Mouse (Mus musculus): ENCODE measurements around the gene Pnkd.
"Not testable (repeated sequence)": the region's sequence is repeated elsewhere in the genome, so short reads cannot be mapped to it uniquely, and the experiment has no call there.

Pnkd gene

DNA sequence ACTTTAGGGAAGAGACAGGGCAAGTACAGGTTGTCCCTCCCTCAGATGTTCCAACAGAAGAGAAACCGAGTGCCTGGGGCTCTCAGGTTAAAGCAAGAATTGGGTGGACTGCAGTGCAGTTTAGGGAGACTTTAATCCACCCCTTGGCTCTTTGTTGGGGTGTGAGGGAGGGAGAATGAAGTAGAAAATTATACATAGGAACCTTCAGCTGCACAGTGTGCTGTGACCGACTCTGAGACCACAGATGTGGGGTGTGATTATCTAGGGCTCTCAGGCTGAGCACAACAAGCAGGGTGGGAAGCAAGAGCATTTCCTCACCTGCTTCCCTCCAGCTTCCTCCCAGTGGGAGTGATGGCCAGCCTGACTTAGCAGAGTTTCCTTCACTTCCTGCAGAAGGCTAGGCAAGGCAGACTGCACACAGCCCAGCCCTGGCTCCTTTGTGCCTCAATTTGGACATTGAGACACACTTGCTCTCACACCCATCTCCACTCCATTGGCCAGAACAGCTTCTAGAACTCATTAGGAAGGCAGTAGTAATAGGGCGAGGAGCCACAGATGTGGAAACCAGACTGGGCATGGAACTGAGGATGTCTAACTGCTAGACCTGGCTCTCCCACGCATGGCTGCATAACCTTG is 46.4 kb downstream of the Pnkd start:
- DNase-seq (ENCODE audit: low spot score in 2 of 2), result no peak

DNA sequence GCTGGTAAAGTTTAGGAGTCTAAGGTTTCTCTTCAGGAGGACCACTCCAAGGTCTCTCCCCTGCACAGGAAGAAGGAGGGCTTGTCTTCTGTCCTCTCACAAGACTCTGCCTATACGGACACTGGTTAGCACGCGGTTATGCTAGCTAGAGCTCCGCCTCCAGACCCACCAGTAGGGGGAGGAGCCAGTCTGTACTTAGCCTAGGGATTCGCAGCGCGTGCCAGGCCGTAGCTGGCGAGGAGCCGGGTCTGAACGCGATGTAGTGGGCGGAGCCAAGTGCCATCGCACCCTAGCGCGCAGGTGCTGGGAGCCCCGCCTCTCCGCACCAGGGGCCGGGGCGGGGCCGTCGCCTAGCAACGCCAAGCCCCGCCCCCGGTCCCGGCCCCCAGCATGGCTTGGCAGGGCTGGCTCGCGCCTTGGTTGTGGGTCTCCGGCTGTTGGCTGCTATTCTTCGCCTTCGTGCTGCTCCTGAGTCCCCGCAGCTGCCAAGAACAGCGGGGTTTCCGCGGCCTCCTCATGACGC is 47.6 kb downstream of the Pnkd start:
- peak; percentile 95 to 96 for DNase-seq (ENCODE audit: low spot score in 2 of 2)

DNA sequence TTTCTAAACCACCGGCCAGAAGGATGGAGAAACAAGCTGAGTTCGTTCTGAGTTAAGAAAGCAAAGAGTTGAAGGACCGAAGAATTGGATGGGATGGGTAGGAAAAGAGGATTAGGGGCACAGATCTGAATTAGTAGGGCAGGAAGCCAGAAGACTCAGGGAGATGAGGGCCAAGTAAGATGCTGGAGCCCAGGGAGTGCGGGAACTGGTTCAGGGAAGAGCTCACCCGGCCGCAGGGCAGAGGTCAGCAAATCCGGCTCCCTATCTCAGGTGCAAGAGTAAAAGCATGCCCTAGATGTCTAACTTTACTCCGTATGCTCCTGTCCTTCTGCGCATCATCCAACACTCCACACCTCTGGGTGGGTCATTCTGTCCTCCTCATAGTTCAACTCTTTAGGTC is 48.2 kb downstream of the Pnkd start:
- no peak for DNase-seq (ENCODE audit: low spot score in 2 of 2)

DNA sequence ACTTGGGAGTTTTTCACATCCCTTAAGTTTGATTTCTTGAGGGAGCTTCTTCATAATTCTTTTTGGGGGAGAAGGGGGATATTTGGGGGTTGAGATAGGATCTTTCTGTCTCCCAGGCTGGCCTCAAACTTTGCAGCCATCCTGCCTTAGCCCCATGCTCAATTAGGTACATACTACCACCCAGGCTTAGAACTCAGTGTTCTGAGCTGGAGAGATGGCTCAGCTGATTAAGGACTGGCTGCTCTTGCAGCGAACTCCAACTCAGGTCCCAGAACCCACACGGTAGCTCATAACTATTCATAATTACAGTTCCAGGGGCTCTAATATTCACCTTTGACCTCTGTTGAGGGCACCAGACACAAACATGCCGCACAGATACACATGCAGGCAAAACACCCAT is 49.9 kb downstream of the Pnkd start:
- DNase-seq (ENCODE audit: low spot score in 2 of 2), result no peak

DNA sequence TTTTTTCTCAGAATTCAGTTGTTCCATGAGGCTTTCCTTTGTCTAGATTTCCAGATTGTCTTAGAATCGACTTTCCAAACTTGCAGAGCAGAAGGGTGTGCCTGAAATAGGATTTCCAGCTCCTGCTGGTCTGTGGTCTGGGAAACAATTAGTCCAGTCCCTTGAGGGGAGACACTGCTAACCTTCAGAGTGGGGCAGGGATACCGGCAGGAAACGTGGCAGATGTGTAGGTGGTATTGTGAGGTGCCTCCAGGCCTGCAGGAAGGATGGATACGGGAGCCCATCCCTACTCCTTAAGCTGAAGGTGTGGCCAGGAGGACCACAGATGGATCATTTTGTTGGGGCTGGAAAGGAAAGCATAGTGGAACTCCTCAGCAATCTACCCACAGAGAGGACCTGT is 50.3 kb downstream of the Pnkd start:
- no peak for DNase-seq (ENCODE audit: low spot score in 2 of 2)

DNA sequence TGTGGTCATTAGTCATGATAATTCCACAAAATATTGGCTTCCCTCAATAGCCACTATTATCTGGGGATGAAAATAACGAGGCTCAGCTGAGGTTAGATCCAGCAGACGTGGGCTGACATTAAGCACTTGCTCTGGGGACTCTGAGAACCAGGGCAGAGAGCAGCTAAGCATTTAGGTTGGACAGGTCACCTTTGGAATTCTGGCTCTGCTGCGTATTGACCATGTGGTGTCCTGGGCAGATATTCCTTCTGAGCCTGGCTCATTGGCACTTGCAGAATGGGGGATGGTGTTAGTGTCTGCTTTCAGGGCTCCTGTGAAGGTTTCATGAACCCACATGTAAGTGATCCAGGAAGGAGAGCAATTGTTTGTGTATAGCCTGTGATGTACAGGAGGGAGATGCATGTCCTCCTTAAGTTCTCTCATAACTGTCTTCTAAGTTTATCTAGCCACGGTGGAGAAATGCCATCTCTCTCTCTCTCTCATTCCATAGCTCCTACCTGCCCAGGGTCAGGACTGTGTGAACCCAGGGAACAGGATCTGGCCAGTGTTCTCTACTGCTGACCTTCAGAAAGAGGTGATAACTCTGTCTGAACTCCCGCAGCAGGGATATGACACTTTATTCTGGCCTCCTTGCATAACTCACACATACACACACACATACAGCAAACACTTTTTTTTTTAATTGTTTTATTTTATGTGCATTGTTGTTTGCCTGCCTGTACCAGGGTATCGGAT is 50.9 kb downstream of the Pnkd start:
- DNase-seq (ENCODE audit: low spot score in 2 of 2), result no peak

DNA sequence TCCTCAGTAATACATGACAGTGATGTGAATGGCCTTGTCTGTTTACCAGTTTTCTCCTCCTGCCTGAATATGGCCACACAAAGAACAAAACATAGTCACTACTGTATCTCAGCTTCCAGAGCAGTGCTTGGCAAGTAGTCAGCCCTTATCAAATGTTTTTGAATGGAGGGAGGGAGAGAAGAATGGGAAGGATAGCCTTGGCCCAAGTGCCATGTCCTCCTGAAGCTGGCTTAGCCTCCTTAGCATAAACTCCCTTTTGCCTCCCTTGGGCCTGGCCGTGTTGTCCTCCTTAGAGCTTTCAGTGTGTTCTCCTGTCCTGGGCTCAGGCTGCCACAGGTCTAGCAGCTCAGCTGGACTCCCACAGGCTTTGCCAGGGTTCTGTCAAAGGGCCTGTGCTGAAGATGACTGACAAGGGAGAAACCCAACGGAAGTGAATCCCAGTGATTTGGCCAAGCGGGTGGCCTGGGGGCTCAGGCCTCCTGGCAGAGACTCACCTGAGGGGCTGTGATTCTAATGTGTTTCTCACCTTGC is 52.6 kb downstream of the Pnkd start:
- DNase-seq (ENCODE audit: low spot score in 2 of 2), result no peak

DNA sequence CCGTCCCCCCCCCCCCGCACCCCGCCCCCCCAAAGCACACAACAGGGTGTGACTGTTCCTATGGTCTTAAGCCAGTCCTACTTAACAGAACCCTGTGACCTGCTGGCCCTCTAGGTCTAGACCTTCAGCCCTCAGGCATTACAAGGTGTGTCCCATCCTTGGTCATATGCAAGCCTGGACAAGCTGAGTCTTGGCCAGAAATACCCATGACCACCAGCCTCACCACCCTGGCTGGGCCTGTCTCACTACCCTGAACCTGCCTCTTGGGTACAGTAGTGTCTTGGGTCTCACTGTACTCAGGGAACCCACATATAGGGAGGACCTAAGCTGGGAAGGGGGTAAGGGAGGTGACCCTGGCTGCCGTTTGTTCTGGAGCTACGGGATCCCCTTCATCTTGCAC is 53.3 kb downstream of the Pnkd start:
- DNase-seq (ENCODE audit: low spot score in 2 of 2), result no peak

DNA sequence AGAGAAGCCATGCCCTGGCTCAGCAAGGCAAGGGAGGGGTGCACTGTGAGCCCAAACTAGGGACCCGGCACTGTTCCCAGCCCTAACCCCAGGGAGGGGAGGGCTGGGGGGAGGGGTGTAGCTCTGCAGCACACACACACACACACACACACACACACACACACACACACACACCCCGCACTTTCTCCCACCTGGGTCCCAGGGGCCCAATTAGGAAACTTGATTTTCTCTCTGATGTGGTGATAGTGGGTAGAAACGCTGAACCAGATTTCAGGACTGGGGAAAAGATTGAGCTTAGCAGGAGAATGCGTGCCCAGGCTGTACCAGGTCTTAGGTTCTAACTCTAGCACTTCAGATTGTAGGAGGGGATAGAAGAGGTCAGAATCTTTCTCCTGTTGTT is 53.9 kb downstream of the Pnkd start:
- DNase-seq (ENCODE audit: low spot score in 2 of 2), result no peak

DNA sequence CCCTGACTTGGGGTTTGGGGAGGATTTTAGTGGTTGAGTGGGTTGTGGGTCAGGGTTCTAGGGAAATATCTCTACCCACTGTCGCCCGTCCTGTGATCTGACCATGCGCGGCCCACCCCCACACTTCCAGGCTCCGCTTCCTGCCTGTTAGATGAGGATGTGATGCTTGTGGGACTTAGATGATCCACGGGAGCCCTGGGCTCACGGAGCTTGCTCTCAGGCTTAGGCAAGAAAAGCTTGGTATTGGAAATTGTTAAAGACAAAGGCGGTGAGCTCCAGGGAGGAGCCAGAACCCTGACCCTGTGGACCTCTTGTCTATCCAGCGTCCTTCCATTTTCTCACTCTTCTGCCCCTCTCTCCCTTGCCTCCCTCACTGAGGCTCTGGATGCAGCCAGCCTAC is 55.2 kb downstream of the Pnkd start:
- DNase-seq (ENCODE audit: low spot score in 2 of 2), result no peak

DNA sequence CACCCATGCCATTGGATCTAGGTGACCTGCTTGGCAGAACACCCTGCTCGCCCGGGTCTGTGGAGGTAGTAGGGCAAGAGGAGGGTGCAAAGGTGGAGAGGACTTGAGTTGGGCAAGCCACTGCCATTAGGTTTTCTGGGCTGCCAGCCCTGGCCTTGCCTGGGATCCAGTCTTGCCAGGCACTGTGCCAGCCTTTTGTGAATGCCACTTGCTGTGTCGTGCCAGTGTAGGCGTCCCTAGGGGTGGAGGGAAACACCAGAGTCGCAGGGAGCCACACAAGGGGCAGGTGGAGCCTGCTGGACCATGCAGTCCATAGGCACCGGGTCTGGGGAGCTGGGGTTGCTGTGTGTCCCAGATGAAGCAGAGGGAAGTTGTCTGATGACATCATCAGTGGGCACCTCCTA is 55.6 kb downstream of the Pnkd start:
- DNase-seq (ENCODE audit: low spot score in 2 of 2), result peak; percentile 41 to 68

DNA sequence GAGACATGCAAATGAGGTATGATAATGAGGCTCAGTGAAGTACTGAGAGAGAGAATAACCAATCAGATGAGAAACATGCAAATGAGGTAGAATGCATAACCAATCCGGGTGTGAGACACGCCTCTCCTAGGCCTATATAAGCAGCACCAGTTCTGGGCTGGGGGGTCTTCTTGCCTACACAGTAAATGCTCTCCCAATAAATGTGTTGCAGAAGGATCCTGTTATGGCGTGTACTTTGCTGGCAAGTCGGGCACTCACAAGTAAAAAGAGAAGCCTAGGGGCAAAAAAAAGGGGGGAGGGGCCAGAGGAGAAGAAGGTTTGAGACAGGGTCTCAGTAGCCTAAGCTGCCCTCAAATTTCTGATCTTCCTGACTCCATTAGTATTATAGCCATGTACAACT is 56.3 kb downstream of the Pnkd start:
- not testable (repeated sequence) for DNase-seq (ENCODE audit: low spot score in 2 of 2)

DNA sequence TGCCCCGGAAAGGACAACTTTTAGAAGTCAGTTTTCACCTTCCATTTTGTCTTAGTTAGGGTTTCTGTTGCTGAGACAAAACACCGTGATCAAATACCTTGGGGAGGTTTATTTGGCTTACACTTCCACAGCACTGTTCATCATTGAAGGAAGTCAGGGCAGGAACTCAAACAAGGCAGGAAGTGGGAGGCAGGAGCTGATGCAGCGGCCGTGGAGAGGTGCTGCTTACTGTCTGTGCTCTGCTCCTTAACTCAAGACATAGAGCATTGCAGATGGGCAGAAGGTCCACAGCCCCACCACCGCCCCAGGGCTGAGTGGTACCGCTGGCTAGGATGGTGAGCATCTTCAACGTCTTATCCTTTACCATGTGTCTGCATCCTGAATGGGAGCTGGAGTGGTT is 57.2 kb downstream of the Pnkd start:
- no peak for DNase-seq (ENCODE audit: low spot score in 2 of 2)

DNA sequence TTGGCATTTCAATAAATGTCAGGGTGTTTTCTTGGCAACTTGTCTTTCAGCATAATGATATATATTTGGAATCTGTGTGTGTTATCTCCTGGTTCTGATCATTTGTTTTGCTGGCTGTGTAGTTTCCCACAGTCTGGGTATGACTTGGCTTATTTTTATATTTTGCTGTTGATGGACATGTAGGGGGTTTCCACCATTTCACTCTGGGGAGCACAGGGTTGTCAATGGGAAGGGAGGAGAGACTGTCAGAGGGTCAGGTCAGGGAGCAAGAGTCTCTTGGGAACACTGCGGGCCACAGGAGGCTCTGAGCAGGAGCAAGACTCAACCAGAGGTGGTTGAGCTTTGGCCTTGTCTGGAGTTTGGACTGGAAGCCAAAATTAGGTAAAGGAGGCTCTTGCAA is 57.6 kb downstream of the Pnkd start:
- DNase-seq (ENCODE audit: low spot score in 2 of 2), result no peak

DNA sequence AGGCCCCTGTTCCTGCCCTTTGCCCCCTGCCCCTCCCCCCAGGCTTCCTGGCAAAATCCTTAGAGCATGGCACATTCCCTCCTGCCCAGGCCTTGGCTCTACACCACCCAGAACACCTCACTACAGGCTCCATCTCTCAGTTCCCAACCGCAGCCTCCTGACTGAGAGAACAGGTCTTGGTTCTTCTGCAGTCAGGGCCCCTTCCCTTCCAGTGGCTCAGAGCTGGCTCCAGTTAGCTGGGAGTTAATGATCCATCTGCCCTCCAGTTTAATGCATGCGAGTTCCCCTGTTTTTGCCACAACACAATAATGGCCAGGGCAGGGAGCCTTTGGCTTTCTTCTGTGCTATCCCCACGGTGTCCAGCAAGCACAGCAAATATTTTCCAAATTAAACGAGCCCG is 58.4 kb downstream of the Pnkd start:
- DNase-seq (ENCODE audit: low spot score in 2 of 2), result no peak

DNA sequence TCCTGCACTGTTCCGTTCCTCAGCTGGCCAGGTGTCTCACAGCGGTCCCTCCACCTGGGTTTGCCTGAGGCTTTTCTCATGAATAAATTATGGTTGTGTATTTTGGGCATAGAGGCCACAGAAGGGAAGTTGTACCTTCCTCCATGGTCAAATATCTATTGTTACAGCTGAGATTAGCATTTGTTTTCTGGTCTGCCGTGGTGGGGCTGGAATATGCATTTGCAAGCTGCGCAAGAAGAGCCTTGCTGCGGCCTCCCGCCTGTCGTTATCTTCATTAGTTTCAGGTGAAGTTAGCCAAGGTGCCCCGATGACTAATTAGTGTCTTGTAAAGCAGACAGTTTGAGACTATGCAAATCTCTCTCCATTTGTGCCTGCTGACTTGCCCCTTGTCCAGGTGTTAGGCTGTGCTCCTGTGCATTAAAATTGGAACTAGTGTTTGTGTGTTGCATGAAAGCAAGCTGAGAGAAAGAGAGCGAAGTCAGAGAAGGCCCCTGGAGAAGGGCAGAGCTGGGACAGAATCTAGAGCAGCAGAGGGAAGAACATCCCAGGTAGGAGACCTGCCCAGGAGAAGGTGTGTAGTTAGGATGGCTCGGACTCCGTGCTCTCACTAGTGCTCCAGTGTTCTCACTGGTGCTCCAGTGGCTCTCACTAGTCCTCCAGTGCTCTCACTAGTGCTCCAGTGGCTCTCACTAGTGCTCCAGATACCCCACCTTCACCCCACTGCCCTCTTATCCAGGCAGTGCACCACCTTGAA is 59.6 kb downstream of the Pnkd start:
- no peak for DNase-seq (ENCODE audit: low spot score in 2 of 2)

DNA sequence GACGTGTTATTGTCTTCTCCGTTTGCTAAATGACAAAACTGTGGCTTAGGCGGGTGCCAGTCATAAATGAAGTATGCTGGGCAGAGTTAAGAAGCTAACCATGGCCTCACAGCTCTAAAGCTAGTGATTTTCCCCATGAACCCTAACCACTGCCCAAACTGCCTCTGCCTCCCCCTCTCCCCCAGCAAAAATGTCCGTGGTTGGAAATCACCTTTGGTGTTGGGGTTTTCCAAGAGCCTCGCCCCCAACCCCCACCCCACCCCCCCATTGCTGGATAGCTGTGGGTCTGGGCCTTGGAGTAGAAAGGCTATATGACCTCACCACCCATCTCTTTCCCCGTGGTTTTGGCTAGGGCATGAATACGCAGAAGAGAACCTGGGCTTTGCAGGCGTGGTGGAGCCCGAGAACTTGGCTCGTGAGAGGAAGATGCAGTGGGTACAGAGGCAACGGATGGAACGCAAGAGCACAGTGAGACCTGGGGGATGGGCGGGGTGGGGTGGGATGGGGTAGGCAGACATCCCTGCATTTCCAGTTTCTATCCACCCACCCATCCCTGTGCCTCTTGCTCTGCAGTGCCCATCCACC is 66.5 kb downstream of the Pnkd start:
- no peak for DNase-seq (ENCODE audit: low spot score in 2 of 2)

DNA sequence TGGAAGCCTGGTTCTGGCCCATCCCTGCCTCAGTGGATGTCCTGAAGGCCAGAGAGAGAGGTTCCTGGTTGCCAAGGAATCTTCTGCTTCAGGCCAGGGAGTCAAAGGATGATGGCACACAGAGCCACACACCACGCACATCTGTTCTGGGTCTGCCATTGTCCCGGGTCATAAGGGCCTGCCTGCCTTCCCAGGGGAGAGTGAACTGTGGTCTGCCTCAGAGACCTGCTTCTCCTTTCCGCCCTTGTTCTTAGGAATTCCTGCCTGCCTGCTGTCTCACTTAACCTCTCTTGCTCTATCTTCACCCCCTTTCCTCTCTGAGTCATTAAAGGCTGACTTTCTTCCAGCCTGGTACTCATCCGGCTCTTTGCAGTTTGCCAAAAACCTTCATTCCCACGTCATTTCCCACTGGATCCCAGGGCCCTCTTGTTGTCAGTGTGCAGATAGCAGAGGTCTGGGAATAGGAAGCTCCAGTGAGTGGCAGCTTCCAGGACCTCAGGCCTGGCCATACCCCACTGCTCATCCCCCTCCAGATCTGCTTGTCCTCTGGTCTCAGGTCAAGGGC is 67.9 kb downstream of the Pnkd start:
- no peak for DNase-seq (ENCODE audit: low spot score in 2 of 2)

DNA sequence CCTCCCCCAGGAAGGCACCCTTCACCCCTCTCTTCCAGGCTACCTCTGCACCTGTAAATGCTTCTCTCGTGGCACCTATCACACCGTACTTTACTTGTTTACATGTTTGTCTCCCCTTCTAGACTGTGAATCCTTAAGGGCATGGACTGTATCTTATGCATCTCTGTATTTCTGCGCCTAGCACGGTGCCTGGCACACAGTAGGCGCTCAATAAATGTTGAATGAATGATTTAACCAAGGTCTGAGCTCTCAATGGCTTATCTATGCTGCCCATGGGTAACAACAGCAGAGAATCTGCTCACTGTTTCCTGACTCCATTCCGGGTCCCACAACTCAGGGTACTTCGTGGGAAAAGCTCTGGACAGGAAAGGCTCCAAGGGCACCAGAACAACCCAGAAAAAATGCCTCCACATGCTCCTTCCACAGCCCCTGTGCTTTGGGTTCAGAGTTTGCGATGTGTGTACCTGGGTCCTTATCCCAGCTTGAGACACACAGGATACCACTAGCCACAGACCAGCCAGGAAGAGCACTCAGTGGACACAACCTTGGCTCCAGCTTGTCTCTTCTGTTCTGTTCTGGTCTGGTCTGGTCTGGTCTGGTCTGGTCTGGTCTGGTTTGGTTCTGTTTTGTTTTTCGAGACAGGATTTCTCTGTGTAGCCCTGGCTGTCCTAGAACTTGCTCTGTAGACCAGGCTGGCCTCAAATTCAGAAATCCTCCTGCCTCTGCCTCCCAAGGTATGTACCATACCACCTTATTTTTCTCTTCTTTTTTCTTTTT is 68.9 kb downstream of the Pnkd start:
- no peak for DNase-seq (ENCODE audit: low spot score in 2 of 2)

DNA sequence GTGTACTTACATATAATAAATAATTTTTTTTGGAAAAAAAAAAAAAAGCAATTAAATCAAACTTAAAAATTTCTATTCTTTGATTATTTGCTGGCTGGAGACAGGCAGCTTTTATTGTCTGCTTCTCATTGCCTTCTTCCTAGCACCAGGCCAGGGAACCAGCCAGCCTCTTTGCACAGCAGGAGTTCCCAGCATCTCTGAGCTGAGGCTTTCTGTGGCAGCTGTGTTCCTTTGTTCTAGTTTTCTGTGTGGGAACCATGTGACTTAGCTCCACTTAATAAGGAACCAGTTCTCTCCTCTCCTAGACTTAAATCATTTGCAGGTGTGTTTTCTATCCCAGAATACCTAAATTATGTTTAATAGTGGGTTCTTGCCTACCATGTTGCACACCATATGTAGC is 72.8 kb downstream of the Pnkd start:
- no peak for DNase-seq (ENCODE audit: low spot score in 2 of 2)

DNA sequence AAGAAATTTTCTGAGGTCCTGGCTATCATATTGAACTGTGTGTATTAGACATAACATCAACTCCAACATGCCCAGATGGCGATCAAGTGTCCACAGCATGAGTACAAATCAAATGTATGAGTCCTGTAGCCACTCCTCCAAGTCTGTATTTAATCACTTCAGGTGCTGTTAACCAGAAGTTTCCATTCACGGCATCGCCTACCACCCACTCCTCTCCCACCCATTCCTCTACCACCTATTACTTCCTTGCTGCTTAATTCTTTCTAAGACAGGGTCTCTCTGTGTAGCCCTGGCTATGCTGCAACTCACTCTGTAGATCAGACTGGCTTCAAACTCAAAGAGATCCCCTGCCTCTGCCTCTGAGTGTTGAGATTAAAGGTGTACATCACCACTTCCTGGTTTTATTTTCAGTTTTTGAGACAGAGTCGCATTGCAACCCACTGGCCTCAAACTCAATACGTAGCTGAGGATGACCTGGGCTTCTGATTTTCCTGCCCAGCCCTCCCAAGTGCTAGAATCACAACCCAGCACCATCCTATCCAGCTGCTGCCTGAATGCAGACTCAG is 75.3 kb downstream of the Pnkd start:
- DNase-seq (ENCODE audit: low spot score in 2 of 2), result no peak
